Mouse (Mus musculus) brain, embryonic 14.5 days (tissue): ENCODE data around the gene Siae.

Source experiments
- CTCF ChIP-seq: fragments of 200-500 bp; IDR thresholded peaks from 2 replicates; pipeline ENCODE4 v1.5.1; 2012; ENCODE audit warnings: inconsistent platforms, mild to moderate bottlenecking, moderate library complexity, borderline replicate concordance; ENCODE audit not compliant: insufficient read depth, insufficient read length; ENCODE audit errors: extremely low read depth
- POLR2A ChIP-seq: fragments of 200-500 bp; IDR thresholded peaks from 2 replicates; pipeline ENCODE4 v1.6.1; 2012; ENCODE audit warnings: mild to moderate bottlenecking, inconsistent platforms, borderline replicate concordance; ENCODE audit not compliant: poor library complexity, insufficient read depth, insufficient read length, severe bottlenecking; ENCODE audit errors: extremely low read depth

- TF ChIP-seq CTCF (no peak), POLR2A (no peak)
Measured at GRCm38 (mm10) chr9:37636800-37637542, 81.5 kb downstream of the Siae start.
